Mouse (Mus musculus): Measurements from ENCODE around the gene Kcmf1. TPM values are rescaled to one million over a fixed set of nuclear protein-coding genes. Genes with fewer than 3 reads are reported as not detected.

Gene Kcmf1
- polyA plus RNA-seq, 2 experiments, result 27.7 to 29.5 TPM

GRCm38 (mm10) chr6:72916330-72916729 is 16.6 kb upstream of the Kcmf1 start:
- no peak overlapping the region for H3K4me3 ChIP-seq (ENCODE audit: insufficient read depth in 1 of 2, low read depth in 2 of 2, low read length in 2 of 2)
- ATAC-seq (ENCODE audit: insufficient read depth), result no peak
- no peaks in the 10 kb centered on the region for H3K9me3 ChIP-seq (ENCODE audit: control insufficient read depth, low read length)
- 57% methylated on average over 7 of the region's 7 CpGs for WGBS (ENCODE audit: insufficient replicate concordance)
- no peaks in the 10 kb centered on the region for H3K4me1 ChIP-seq (replicated peaks; ENCODE audit: control insufficient read depth in 2 of 2, insufficient read depth in 2 of 2, low read length in 1 of 2)
- no peak overlapping the region for H3K27ac ChIP-seq
- DNase-seq (ENCODE audit: low read depth in 3 of 3, low spot score in 3 of 3), result no peak
- H3K36me3 ChIP-seq (replicated peaks; ENCODE audit: control insufficient read depth, insufficient read depth, low read depth), result no peaks in the 10 kb centered on the region
- H3K27me3 ChIP-seq (ENCODE audit: control insufficient read depth, insufficient read depth, low read length), result no peaks in the 10 kb centered on the region
- no peak for TF ChIP-seq EP300 (IDR thresholded peaks at IDR 0.05; ENCODE audit: low read depth)
- TF ChIP-seq CTCF (IDR thresholded peaks at IDR 0.05; ENCODE audit: low read depth), result no peak
- no peak overlapping the region for H3K4me2 ChIP-seq (ENCODE audit: low read depth)
- no peak overlapping the region for H3K9ac ChIP-seq (replicated peaks)

- no peaks in the 10 kb centered on the region for H3K4me1 ChIP-seq (replicated peaks; ENCODE audit: control insufficient read depth in 2 of 2, insufficient read depth in 2 of 2, low read length in 1 of 2)
- no peak overlapping the region for H3K27ac ChIP-seq
- no peak overlapping the region for H3K9ac ChIP-seq (replicated peaks)
- TF ChIP-seq EP300 (IDR thresholded peaks at IDR 0.05; ENCODE audit: low read depth) (no peak), CTCF (IDR thresholded peaks at IDR 0.05; ENCODE audit: low read depth) (no peak)
- WGBS (ENCODE audit: insufficient replicate concordance), result 57% methylated on average over 6 of the region's 6 CpGs
- H3K27me3 ChIP-seq (ENCODE audit: control insufficient read depth, insufficient read depth, low read length), result no peaks in the 10 kb centered on the region
- H3K4me2 ChIP-seq (ENCODE audit: low read depth), result no peak overlapping the region
- ATAC-seq (ENCODE audit: insufficient read depth) (no peak), DNase-seq (ENCODE audit: low read depth in 3 of 3, low spot score in 3 of 3) (no peak)
- H3K9me3 ChIP-seq (ENCODE audit: control insufficient read depth, low read length), result no peaks in the 10 kb centered on the region
- H3K4me3 ChIP-seq (ENCODE audit: insufficient read depth in 1 of 2, low read depth in 2 of 2, low read length in 2 of 2), result no peak overlapping the region
- no peaks in the 10 kb centered on the region for H3K36me3 ChIP-seq (replicated peaks; ENCODE audit: control insufficient read depth, insufficient read depth, low read depth)
Observed at GRCm38 (mm10) chr6:72914087-72914749, 14.4 kb upstream of the Kcmf1 start.

DNA sequence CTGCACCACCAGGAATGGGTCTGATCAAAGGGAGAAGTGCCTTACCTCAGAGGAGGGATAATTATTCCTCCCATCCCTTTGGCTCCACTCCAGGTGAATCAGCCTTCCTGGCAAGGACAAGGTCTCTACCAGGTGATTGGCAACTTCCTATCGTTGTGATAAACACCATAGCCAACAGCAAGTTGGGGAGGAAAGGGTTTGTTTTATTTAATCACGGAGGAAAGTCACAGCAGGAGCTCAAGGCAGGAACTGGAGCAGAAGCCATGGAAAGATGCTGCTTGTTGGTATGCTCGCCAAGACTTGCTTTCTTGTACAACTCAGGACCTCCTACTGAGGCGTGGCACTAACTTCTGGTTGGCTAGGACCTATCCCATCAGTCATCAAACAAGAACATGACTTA is 11.5 kb upstream of the Kcmf1 start:
- no peak overlapping the region for H3K4me3 ChIP-seq (ENCODE audit: insufficient read depth in 1 of 2, low read depth in 2 of 2, low read length in 2 of 2)
- H3K27me3 ChIP-seq (ENCODE audit: control insufficient read depth, insufficient read depth, low read length), result no peaks in the 10 kb centered on the region
- H3K9me3 ChIP-seq (ENCODE audit: control insufficient read depth, low read length), result no peaks in the 10 kb centered on the region
- H3K4me2 ChIP-seq (ENCODE audit: low read depth), result no peak overlapping the region
- no peak for ATAC-seq (ENCODE audit: insufficient read depth)
- H3K4me1 ChIP-seq (replicated peaks; ENCODE audit: control insufficient read depth in 2 of 2, insufficient read depth in 2 of 2, low read length in 1 of 2), result no peaks in the 10 kb centered on the region
- no peaks in the 10 kb centered on the region for H3K36me3 ChIP-seq (replicated peaks; ENCODE audit: control insufficient read depth, insufficient read depth, low read depth)
- TF ChIP-seq CTCF (IDR thresholded peaks at IDR 0.05; ENCODE audit: low read depth) (no peak), EP300 (IDR thresholded peaks at IDR 0.05; ENCODE audit: low read depth) (no peak)
- no peak for DNase-seq (ENCODE audit: low read depth in 3 of 3, low spot score in 3 of 3)
- H3K9ac ChIP-seq (replicated peaks), result no peak overlapping the region
- 44% methylated on average over 4 of the region's 4 CpGs for WGBS (ENCODE audit: insufficient replicate concordance)
- H3K27ac ChIP-seq, result no peak overlapping the region

- Histone ChIP-seq H3K9ac (replicated peaks) (no peak overlapping the region), H3K4me1 (replicated peaks; ENCODE audit: control insufficient read depth in 2 of 2, insufficient read depth in 2 of 2, low read length in 1 of 2) (peaks cover 3 to 9% of the 10 kb centered on the region in 2 experiments; a peak in 2 of 4 replicates), H3K4me3 (ENCODE audit: insufficient read depth in 1 of 2, low read depth in 2 of 2, low read length in 2 of 2) (no peak overlapping the region), H3K27ac (no peak overlapping the region), H3K27me3 (ENCODE audit: control insufficient read depth, insufficient read depth, low read length) (no peaks in the 10 kb centered on the region), H3K9me3 (ENCODE audit: control insufficient read depth, low read length) (no peaks in the 10 kb centered on the region), H3K4me2 (ENCODE audit: low read depth) (no peak overlapping the region), H3K36me3 (replicated peaks; ENCODE audit: control insufficient read depth, insufficient read depth, low read depth) (no peaks in the 10 kb centered on the region)
- ATAC-seq (ENCODE audit: insufficient read depth) (no peak), DNase-seq (ENCODE audit: low read depth in 3 of 3, low spot score in 3 of 3) (no peak)
- TF ChIP-seq EP300 (IDR thresholded peaks at IDR 0.05; ENCODE audit: low read depth) (no peak), CTCF (IDR thresholded peaks at IDR 0.05; ENCODE audit: low read depth) (peak; percentile 47)
- WGBS (ENCODE audit: insufficient replicate concordance), result 68% methylated on average over 6 of the region's 6 CpGs
Observed at GRCm38 (mm10) chr6:72902254-72902990, 2.6 kb upstream of the Kcmf1 start.

GRCm38 (mm10) chr6:72900952-72901351 is 1.2 kb upstream of the Kcmf1 start:
- no peak for ATAC-seq (ENCODE audit: insufficient read depth)
- Histone ChIP-seq H3K4me1 (replicated peaks; ENCODE audit: control insufficient read depth in 2 of 2, insufficient read depth in 2 of 2, low read length in 1 of 2) (peaks cover 7 to 14% of the 10 kb centered on the region in 2 experiments), H3K36me3 (replicated peaks; ENCODE audit: control insufficient read depth, insufficient read depth, low read depth) (peaks cover 3% of the 10 kb centered on the region; the same call in 1 of the 2 replicates), H3K4me3 (ENCODE audit: insufficient read depth in 1 of 2, low read depth in 2 of 2, low read length in 2 of 2) (peak overlapping the region; percentile 77 to 78; a peak in 3 of 4 replicates), H3K4me2 (ENCODE audit: low read depth) (peak overlapping the region; percentile 92), H3K9me3 (ENCODE audit: control insufficient read depth, low read length) (no peaks in the 10 kb centered on the region), H3K27me3 (ENCODE audit: control insufficient read depth, insufficient read depth, low read length) (no peaks in the 10 kb centered on the region), H3K9ac (replicated peaks) (no peak overlapping the region), H3K27ac (no peak overlapping the region)
- WGBS (ENCODE audit: insufficient replicate concordance), result 48% methylated on average over 7 of the region's 7 CpGs
- TF ChIP-seq EP300 (IDR thresholded peaks at IDR 0.05; ENCODE audit: low read depth), result no peak
- TF ChIP-seq CTCF (IDR thresholded peaks at IDR 0.05; ENCODE audit: low read depth), result no peak
- DNase-seq (ENCODE audit: low read depth in 3 of 3, low spot score in 3 of 3), result no peak

Measured in liver, embryonic 14.5 days (tissue).